ENCODE assay signal across 8 mouse cellular contexts in the genomic region with DNA sequence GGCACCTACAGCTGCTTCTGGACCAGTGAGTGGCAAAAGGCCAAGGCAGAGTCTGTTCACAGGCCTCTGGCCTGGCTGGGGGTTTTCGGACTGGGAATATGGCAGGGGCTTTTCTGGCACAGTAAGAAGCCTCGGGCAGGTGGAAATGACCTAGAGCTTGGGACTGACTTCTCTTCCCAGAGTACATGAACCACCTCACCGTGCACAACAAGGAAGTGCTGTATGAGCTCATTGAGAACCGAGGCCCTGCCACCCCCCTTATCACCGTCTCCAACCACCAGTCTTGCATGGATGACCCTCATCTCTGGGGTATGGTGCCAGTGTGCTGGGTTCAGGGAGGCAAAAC. TPM values are rescaled to one million over a fixed set of nuclear protein-coding genes. Genes with fewer than 3 reads are reported as not detected.
DNase-seq lines count a peak whose midpoint lies in the region; ATAC-seq and TF ChIP-seq lines count a peak whose summit lies in the region.

No protein-coding gene starts in this region.

- no peak for TF ChIP-seq POLR2A in liver, adult 2 months (IDR thresholded peaks at IDR 0.05; ENCODE audit: extremely low read depth, insufficient read depth, low read length)

- H3K9me3 ChIP-seq in embryonic facial prominence, embryonic 15.5 days (replicated peaks): no peaks in the 10 kb centered on the region
- H3K9me3 ChIP-seq in intestine, embryonic 14.5 days (ENCODE audit: control insufficient read depth, low read length): no peaks in the 10 kb centered on the region
- H3K9me3 ChIP-seq in neural tube, embryonic 12.5 days: no peaks in the 10 kb centered on the region

- DNase-seq in liver, adult 2 months (ENCODE audit: extremely low read depth, low read depth, low spot score): no peak
- no peak for DNase-seq in liver
- peak; percentile 53 for DNase-seq in intestine, embryonic 14.5 days (ENCODE audit: low spot score)
- no peak for DNase-seq in gastrocnemius, adult 8-10 months (ENCODE audit: low spot score in 2 of 2)
- DNase-seq in adrenal gland, adult 18-20 months (ENCODE audit: low spot score in 2 of 2): no peak
- no peak for DNase-seq in retina, embryonic 14.5 days (ENCODE audit: low spot score)

- H3K36me3 ChIP-seq in liver, adult 2 months (ENCODE audit: control insufficient read depth, insufficient read depth, low read length): no peaks in the 10 kb centered on the region; the same call in 1 of the 2 replicates
- 0 out of 2 replicates have a peak, but pooled peaks cover 3% of the 10 kb centered on the region for H3K36me3 ChIP-seq in embryonic facial prominence, embryonic 15.5 days
- peaks cover 7% of the 10 kb centered on the region for H3K36me3 ChIP-seq in intestine, embryonic 14.5 days (ENCODE audit: control insufficient read depth, insufficient read depth, low read length)
- no peaks in the 10 kb centered on the region for H3K36me3 ChIP-seq in neural tube, embryonic 12.5 days

- peak overlapping the region; percentile 92 for H3K27ac ChIP-seq in liver, adult 2 months (replicated peaks; ENCODE audit: insufficient read depth, low read depth, low read length)
- peak overlapping the region; percentile 91 for H3K27ac ChIP-seq in embryonic facial prominence, embryonic 15.5 days (replicated peaks)
- H3K27ac ChIP-seq in intestine, embryonic 14.5 days (ENCODE audit: low read depth): peak overlapping the region; percentile 67
- no peak overlapping the region for H3K27ac ChIP-seq in neural tube, embryonic 12.5 days

- TF ChIP-seq CTCF in liver, adult 2 months (IDR thresholded peaks at IDR 0.05; ENCODE audit: low read depth, low read length): no peak

- 2% methylated on average over 5 of the region's 5 CpGs for WGBS in liver, adult 2 months
- 35% methylated on average over 5 of the region's 5 CpGs for WGBS in embryonic facial prominence, embryonic 15.5 days
- 36% methylated on average over 5 of the region's 5 CpGs for WGBS in intestine, embryonic 14.5 days
- 43% methylated on average over 5 of the region's 5 CpGs for WGBS in neural tube, embryonic 12.5 days

- H3K4me3 ChIP-seq in liver, adult 2 months (ENCODE audit: insufficient read depth, low read depth, low read length): peak overlapping the region; percentile 67
- peak overlapping the region; percentile 59 for H3K4me3 ChIP-seq in embryonic facial prominence, embryonic 15.5 days (replicated peaks)
- peak overlapping the region; percentile 53 for H3K4me3 ChIP-seq in intestine, embryonic 14.5 days (ENCODE audit: low read depth, low read length)
- H3K4me3 ChIP-seq in neural tube, embryonic 12.5 days: peak overlapping the region; percentile 57

- H3K79me2 ChIP-seq in liver, adult 2 months (ENCODE audit: control insufficient read depth, insufficient read depth, low read length): peaks cover 3% of the 10 kb centered on the region; the same call in 1 of the 2 replicates

- H3K4me2 ChIP-seq in embryonic facial prominence, embryonic 15.5 days (replicated peaks): peak overlapping the region; percentile 62
- H3K4me2 ChIP-seq in intestine, embryonic 14.5 days (ENCODE audit: low read length): peak overlapping the region; percentile 64
- H3K4me2 ChIP-seq in neural tube, embryonic 12.5 days (replicated peaks): peak overlapping the region; percentile 70

- no peaks in the 10 kb centered on the region for H3K27me3 ChIP-seq in liver, adult 2 months (ENCODE audit: control insufficient read depth, insufficient read depth, low read length)
- no peaks in the 10 kb centered on the region for H3K27me3 ChIP-seq in embryonic facial prominence, embryonic 15.5 days
- H3K27me3 ChIP-seq in intestine, embryonic 14.5 days (replicated peaks; ENCODE audit: control insufficient read depth, insufficient read depth, low read length): no peaks in the 10 kb centered on the region
- H3K27me3 ChIP-seq in neural tube, embryonic 12.5 days (replicated peaks): no peaks in the 10 kb centered on the region

- peak overlapping the region; percentile 91 for H3K9ac ChIP-seq in liver, adult 2 months (ENCODE audit: low read depth, low read length)
- H3K9ac ChIP-seq in embryonic facial prominence, embryonic 15.5 days: peak overlapping the region; percentile 57
- H3K9ac ChIP-seq in intestine, embryonic 14.5 days (ENCODE audit: low read length): peak overlapping the region; percentile 59
- H3K9ac ChIP-seq in neural tube, embryonic 12.5 days: peak overlapping the region; percentile 69

- H3K4me1 ChIP-seq in liver, adult 2 months (ENCODE audit: control insufficient read depth, insufficient read depth, low read length): peaks cover 6% of the 10 kb centered on the region; the same call in 1 of the 2 replicates
- H3K4me1 ChIP-seq in embryonic facial prominence, embryonic 15.5 days: peaks cover 7% of the 10 kb centered on the region; the same call in 1 of the 2 replicates
- 0 out of 2 replicates have a peak, but pooled peaks cover 5% of the 10 kb centered on the region for H3K4me1 ChIP-seq in intestine, embryonic 14.5 days (replicated peaks; ENCODE audit: control insufficient read depth, insufficient read depth, low read length)
- 0 out of 2 replicates have a peak, but pooled peaks cover 7% of the 10 kb centered on the region for H3K4me1 ChIP-seq in neural tube, embryonic 12.5 days

- no peak for ATAC-seq in embryonic facial prominence, embryonic 15.5 days (ENCODE audit: insufficient number of reproducible peaks, low FRiP score, low TSS enrichment, low read depth)
- no peak for ATAC-seq in intestine, embryonic 14.5 days (replicated peaks; ENCODE audit: low FRiP score, low TSS enrichment, low read depth)
- ATAC-seq in neural tube, embryonic 12.5 days (ENCODE audit: low FRiP score, low read depth): no peak; the same call in 1 of the 2 replicates

RNA-seq across cellular contexts. Expression of a gene that starts 0.9 kb away (rescaled TPM):
- total RNA-seq in liver, adult 2 months (2014; rRNA removed): 3.5 and 6.1 TPM in 2 replicates
- polyA plus RNA-seq in liver, adult 2 months (2012; rRNA removed): 4.9 and 5.5 TPM in 2 replicates
- 16.8 and 20.1 TPM in 2 replicates for polyA plus RNA-seq in embryonic facial prominence, embryonic 15.5 days (2015; fragmentation: Nextera tagmentation; extraction: Ambion mirVana)
- 10.1 and 10.6 TPM in 2 replicates for polyA plus RNA-seq in intestine, embryonic 14.5 days (2014; fragmentation: Nextera tagmentation; extraction: Ambion mirVana)
- polyA plus RNA-seq in neural tube, embryonic 12.5 days (2016; fragmentation: Nextera tagmentation; extraction: Ambion mirVana): 3.9 and 5.7 TPM in 2 replicates
- total RNA-seq in gastrocnemius, adult 8-10 months (2022): 100 to 1,000 TPM; 126 to 143 (median 137) TPM
- total RNA-seq in adrenal gland, adult 18-20 months (2021): 10 to 100 TPM; 14.7 to 17.1 TPM

RNA-seq across cellular contexts. Expression of a gene that starts 1.4 kb away (rescaled TPM):
- total RNA-seq in liver, adult 2 months (2014; rRNA removed): 29.7 and 37.2 TPM in 2 replicates
- 48.8 and 53.9 TPM in 2 replicates for polyA plus RNA-seq in liver, adult 2 months (2012; rRNA removed)
- 98.0 and 103 TPM in 2 replicates for polyA plus RNA-seq in embryonic facial prominence, embryonic 15.5 days (2015; fragmentation: Nextera tagmentation; extraction: Ambion mirVana)
- polyA plus RNA-seq in intestine, embryonic 14.5 days (2014; fragmentation: Nextera tagmentation; extraction: Ambion mirVana): 60.6 and 67.6 TPM in 2 replicates
- 86.7 and 93.3 TPM in 2 replicates for polyA plus RNA-seq in neural tube, embryonic 12.5 days (2016; fragmentation: Nextera tagmentation; extraction: Ambion mirVana)
- 10 to 100 TPM; 39.0 to 53.5 (median 48.1) TPM for total RNA-seq in gastrocnemius, adult 8-10 months (2022)
- 10 to 100 TPM; 64.6 to 81.8 TPM for total RNA-seq in adrenal gland, adult 18-20 months (2021)

RNA-seq across cellular contexts. Expression of a gene that starts 12.5 kb away (rescaled TPM):
- total RNA-seq in liver, adult 2 months (2014; rRNA removed): 1,181 and 1,274 TPM in 2 replicates
- polyA plus RNA-seq in liver, adult 2 months (2012; rRNA removed): 968 and 1,030 TPM in 2 replicates
- polyA plus RNA-seq in embryonic facial prominence, embryonic 15.5 days (2015; fragmentation: Nextera tagmentation; extraction: Ambion mirVana): 678 and 798 TPM in 2 replicates
- 990 and 1,020 TPM in 2 replicates for polyA plus RNA-seq in intestine, embryonic 14.5 days (2014; fragmentation: Nextera tagmentation; extraction: Ambion mirVana)
- polyA plus RNA-seq in neural tube, embryonic 12.5 days (2016; fragmentation: Nextera tagmentation; extraction: Ambion mirVana): 527 and 575 TPM in 2 replicates
- total RNA-seq in gastrocnemius, adult 8-10 months (2022): 100 to 1,000 TPM; 130 to 325 (median 183) TPM
- 100 to 1,000 TPM; 395 to 419 TPM for total RNA-seq in adrenal gland, adult 18-20 months (2021)

RNA-seq across cellular contexts. Expression of a gene that starts 13.8 kb away (rescaled TPM):
- 53.1 and 67.8 TPM in 2 replicates for total RNA-seq in liver, adult 2 months (2014; rRNA removed)
- polyA plus RNA-seq in liver, adult 2 months (2012; rRNA removed): 150 and 152 TPM in 2 replicates
- 158 and 160 TPM in 2 replicates for polyA plus RNA-seq in embryonic facial prominence, embryonic 15.5 days (2015; fragmentation: Nextera tagmentation; extraction: Ambion mirVana)
- polyA plus RNA-seq in intestine, embryonic 14.5 days (2014; fragmentation: Nextera tagmentation; extraction: Ambion mirVana): 103 and 107 TPM in 2 replicates
- polyA plus RNA-seq in neural tube, embryonic 12.5 days (2016; fragmentation: Nextera tagmentation; extraction: Ambion mirVana): 151 and 161 TPM in 2 replicates
- total RNA-seq in gastrocnemius, adult 8-10 months (2022): 10 to 100 TPM; 86.9 to 87.5 (median 87.2) TPM
- total RNA-seq in adrenal gland, adult 18-20 months (2021): 100 to 1,000 TPM; 206 to 258 TPM

RNA-seq across cellular contexts. Expression of a gene that starts 21.7 kb away (rescaled TPM):
- 54.7 and 55.5 TPM in 2 replicates for total RNA-seq in liver, adult 2 months (2014; rRNA removed)
- 43.6 and 72.5 TPM in 2 replicates for polyA plus RNA-seq in liver, adult 2 months (2012; rRNA removed)
- 223 and 260 TPM in 2 replicates for polyA plus RNA-seq in embryonic facial prominence, embryonic 15.5 days (2015; fragmentation: Nextera tagmentation; extraction: Ambion mirVana)
- 165 and 194 TPM in 2 replicates for polyA plus RNA-seq in intestine, embryonic 14.5 days (2014; fragmentation: Nextera tagmentation; extraction: Ambion mirVana)
- 706 and 748 TPM in 2 replicates for polyA plus RNA-seq in neural tube, embryonic 12.5 days (2016; fragmentation: Nextera tagmentation; extraction: Ambion mirVana)
- 10 to 100 TPM; 26.0 to 45.1 (median 33.4) TPM for total RNA-seq in gastrocnemius, adult 8-10 months (2022)
- total RNA-seq in adrenal gland, adult 18-20 months (2021): 100 to 1,000 TPM; 245 to 250 TPM
